Mouse (Mus musculus): ENCODE data around the gene Tdrd1. TPM values are rescaled to one million over a fixed set of nuclear protein-coding genes. Genes with fewer than 3 reads are reported as not detected.
A peak's percentile ranks its signal among the peaks of the same experiment; 100 is the strongest.

Tdrd1 gene
- polyA plus RNA-seq, 1 experiment, result 0.02 TPM

DNA sequence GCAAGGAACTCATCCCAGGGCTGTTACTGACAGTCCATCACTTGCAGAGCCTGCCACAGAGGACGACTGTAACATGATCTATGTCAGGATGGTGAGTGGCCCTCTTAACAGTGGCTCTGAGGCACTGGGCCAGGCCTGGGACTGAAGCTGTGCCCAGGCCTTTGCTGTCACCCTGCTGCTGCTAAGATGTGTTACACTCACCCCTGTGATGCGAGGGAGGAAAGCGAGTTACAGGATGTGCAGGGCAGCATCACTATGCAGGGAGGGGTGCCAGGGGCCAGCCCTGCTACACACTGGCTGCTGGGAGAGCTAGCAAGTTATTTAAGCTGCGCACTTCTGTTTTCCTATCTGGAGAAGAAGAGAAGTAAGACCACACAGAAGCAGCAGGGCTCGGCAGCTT, 30.4 kb downstream of the Tdrd1 start:
- no peaks in the 10 kb centered on the region for H3K27me3 ChIP-seq (replicated peaks; ENCODE audit: control insufficient read depth, insufficient read depth, low read length)
- no peaks in the 10 kb centered on the region for H3K4me1 ChIP-seq (ENCODE audit: control insufficient read depth, insufficient read depth, low read length)
- H3K36me3 ChIP-seq (ENCODE audit: control insufficient read depth, insufficient read depth, low read length), result no peaks in the 10 kb centered on the region
- no peak for DNase-seq
- H3K4me3 ChIP-seq (ENCODE audit: insufficient read depth, low read depth, low read length), result no peak overlapping the region
- no peak overlapping the region for H3K27ac ChIP-seq (ENCODE audit: insufficient read depth, low read depth, low read length)
- WGBS, result 60% methylated on average over 5 of the region's 5 CpGs
- TF ChIP-seq POLR2A (IDR thresholded peaks at IDR 0.05; ENCODE audit: low read depth, low read length) (no peak), CTCF (conservative IDR thresholded peaks at IDR 0.05; ENCODE audit: insufficient read depth, insufficient read length, low read depth, low read length) (no peak)

DNA sequence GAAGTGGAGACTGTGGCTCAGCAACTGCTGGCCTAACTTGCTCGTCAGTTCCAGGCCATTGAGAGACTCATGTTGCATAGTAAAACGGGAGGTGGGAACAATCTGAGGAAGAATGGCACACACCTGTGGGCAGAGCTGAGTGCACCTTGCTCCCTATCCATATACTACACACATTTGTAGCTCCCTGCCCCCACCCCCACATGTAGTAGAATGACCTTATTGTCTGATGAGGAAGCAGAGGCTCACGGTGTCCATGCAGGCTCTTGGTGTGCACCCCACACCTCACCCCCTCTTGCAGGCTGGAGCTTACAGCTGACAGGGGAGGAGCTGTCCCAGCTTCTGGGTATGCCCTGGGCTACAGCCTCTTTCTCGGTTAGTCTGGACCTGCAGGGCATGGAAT, 41.7 kb downstream of the Tdrd1 start:
- 74% methylated on average over 4 of the region's 4 CpGs for WGBS
- Histone ChIP-seq H3K27me3 (replicated peaks; ENCODE audit: control insufficient read depth, insufficient read depth, low read length) (no peaks in the 10 kb centered on the region), H3K4me1 (ENCODE audit: control insufficient read depth, insufficient read depth, low read length) (no peaks in the 10 kb centered on the region), H3K4me3 (ENCODE audit: insufficient read depth, low read depth, low read length) (no peak overlapping the region), H3K36me3 (ENCODE audit: control insufficient read depth, insufficient read depth, low read length) (no peaks in the 10 kb centered on the region), H3K27ac (ENCODE audit: insufficient read depth, low read depth, low read length) (no peak overlapping the region)
- no peak for DNase-seq
- no peak for TF ChIP-seq CTCF (conservative IDR thresholded peaks at IDR 0.05; ENCODE audit: insufficient read depth, insufficient read length, low read depth, low read length)
- TF ChIP-seq POLR2A (IDR thresholded peaks at IDR 0.05; ENCODE audit: low read depth, low read length), result no peak

DNA sequence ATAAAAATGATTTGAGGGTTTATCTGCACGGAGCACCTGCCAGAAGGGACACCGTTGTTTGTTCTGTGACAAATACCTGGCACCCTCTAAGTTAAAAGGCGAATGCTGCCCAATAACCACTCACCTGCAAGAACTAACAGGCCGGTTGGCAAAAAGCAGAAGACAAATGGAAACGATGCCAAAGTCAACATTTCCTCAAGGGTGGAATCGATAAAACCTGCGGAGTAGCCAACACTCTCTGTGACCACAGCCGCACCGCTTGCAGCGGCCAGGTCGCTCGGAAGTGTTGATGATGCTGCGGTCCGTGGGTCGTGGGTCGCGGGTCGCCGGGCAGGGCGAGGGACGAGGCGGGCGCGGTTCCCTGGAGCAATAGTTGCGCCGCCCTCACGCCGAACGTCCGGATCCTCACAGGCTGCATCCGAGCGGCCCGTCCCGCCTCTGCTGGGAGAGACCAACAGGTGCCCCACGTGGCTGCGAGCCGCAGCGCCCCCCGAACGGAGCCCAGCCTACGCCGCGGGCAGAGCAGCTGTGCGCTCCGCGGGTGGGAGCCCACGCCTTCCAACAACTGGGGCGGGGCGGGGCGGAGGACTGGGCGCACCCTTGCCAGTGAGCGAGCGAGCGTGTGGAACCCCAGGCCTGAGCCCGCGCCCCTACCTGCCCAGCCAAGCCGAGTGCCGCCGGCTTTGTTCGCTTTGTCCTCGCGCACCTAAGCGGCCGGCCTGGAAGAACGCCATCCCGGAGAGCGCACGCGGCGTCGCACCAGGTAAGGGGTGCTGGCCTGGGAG, 48.0 kb downstream of the Tdrd1 start, which contains the start of gene Vwa2:
Gene Vwa2, plus strand, starts transcription at position 434 of the 785 bp plus-strand sequence.
- TF ChIP-seq POLR2A (IDR thresholded peaks at IDR 0.05; ENCODE audit: low read depth, low read length) (no peak), CTCF (conservative IDR thresholded peaks at IDR 0.05; ENCODE audit: insufficient read depth, insufficient read length, low read depth, low read length) (no peak)
- no peak within 1 kb of the TSS for H3K27ac ChIP-seq (ENCODE audit: insufficient read depth, low read depth, low read length)
- 2% methylated on average over 71 of the region's 71 CpGs for WGBS
- H3K27me3 ChIP-seq (replicated peaks; ENCODE audit: control insufficient read depth, insufficient read depth, low read length), result no peaks in the 10 kb centered on the region; the same call in 1 of the 2 replicates
- H3K36me3 ChIP-seq (ENCODE audit: control insufficient read depth, insufficient read depth, low read length), result no peaks in the 10 kb centered on the region
- DNase-seq, result peak; percentile 24
- H3K4me1 ChIP-seq (ENCODE audit: control insufficient read depth, insufficient read depth, low read length), result no peaks in the 10 kb centered on the region
- peak within 1 kb of the TSS; percentile 32 for H3K4me3 ChIP-seq (ENCODE audit: insufficient read depth, low read depth, low read length)

DNA sequence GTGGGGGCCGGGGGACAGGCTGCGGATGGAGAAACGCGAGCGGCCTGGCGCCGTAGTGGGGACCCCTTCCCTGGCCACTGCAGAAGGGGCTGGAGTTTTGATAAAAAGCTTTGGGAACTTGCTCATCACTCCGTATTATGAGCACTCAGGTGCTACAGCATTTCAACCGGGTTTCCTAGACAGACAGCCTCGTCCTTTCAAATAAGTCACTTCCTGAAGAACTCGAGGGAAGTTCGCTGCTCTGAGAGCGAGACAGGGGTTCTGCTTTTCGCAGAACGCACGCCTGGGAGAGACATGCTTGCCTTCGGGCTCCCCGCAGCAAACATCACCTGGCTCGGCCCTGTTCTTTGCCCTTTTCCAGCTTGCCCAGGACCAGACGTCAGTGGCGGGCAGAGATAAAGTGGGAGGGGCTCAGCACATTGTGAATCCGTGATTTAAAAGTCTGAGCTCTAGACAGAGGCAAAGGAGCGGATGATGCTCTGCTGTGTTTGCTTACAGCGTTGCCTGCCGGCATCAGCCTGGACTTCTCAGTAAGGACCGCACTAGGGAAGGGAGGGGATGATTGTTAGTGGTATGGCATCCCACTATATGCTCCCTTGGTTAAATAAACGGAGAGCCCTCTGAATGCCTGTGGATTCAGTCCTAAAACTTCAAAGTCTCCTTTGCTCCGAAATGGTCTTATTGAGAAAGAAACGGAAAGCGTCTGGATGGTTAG, 48.7 kb downstream of the Tdrd1 start:
- Histone ChIP-seq H3K27me3 (replicated peaks; ENCODE audit: control insufficient read depth, insufficient read depth, low read length) (no peaks in the 10 kb centered on the region; the same call in 1 of the 2 replicates), H3K27ac (ENCODE audit: insufficient read depth, low read depth, low read length) (no peak overlapping the region), H3K36me3 (ENCODE audit: control insufficient read depth, insufficient read depth, low read length) (no peaks in the 10 kb centered on the region), H3K4me3 (ENCODE audit: insufficient read depth, low read depth, low read length) (peak overlapping the region; percentile 32), H3K4me1 (ENCODE audit: control insufficient read depth, insufficient read depth, low read length) (no peaks in the 10 kb centered on the region)
- 14% methylated on average over 30 of the region's 30 CpGs for WGBS
- TF ChIP-seq CTCF (conservative IDR thresholded peaks at IDR 0.05; ENCODE audit: insufficient read depth, insufficient read length, low read depth, low read length), result no peak
- TF ChIP-seq POLR2A (IDR thresholded peaks at IDR 0.05; ENCODE audit: low read depth, low read length), result no peak
- DNase-seq, result no peak

DNA sequence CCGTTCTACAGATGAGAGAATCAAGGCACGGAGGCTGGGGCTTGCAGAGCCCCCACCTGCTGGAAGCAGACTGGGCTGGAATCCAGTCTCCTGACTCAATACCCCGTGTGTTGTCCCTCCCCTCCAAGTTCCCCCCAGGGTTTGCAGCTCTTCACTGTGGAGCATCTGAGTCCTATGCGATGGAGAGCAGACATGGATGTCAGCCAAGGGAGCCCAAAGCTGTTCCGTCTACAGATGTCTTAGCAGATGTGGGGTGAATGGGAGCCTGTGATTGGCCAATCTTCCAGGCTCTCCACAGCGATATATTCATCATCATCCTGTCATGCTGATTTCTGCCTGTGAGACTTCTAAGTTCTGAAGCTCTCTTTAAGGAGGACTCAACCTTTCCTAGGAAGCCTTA, 51.4 kb downstream of the Tdrd1 start:
- no peaks in the 10 kb centered on the region; the same call in 1 of the 2 replicates for H3K27me3 ChIP-seq (replicated peaks; ENCODE audit: control insufficient read depth, insufficient read depth, low read length)
- H3K27ac ChIP-seq (ENCODE audit: insufficient read depth, low read depth, low read length), result no peak overlapping the region
- no peaks in the 10 kb centered on the region for H3K36me3 ChIP-seq (ENCODE audit: control insufficient read depth, insufficient read depth, low read length)
- no peak overlapping the region for H3K4me3 ChIP-seq (ENCODE audit: insufficient read depth, low read depth, low read length)
- TF ChIP-seq CTCF (conservative IDR thresholded peaks at IDR 0.05; ENCODE audit: insufficient read depth, insufficient read length, low read depth, low read length) (no peak), POLR2A (IDR thresholded peaks at IDR 0.05; ENCODE audit: low read depth, low read length) (no peak)
- no peaks in the 10 kb centered on the region for H3K4me1 ChIP-seq (ENCODE audit: control insufficient read depth, insufficient read depth, low read length)
- DNase-seq, result no peak
- whole genome bisulfite sequencing, result 59% methylated on average over 6 of the region's 6 CpGs

DNA sequence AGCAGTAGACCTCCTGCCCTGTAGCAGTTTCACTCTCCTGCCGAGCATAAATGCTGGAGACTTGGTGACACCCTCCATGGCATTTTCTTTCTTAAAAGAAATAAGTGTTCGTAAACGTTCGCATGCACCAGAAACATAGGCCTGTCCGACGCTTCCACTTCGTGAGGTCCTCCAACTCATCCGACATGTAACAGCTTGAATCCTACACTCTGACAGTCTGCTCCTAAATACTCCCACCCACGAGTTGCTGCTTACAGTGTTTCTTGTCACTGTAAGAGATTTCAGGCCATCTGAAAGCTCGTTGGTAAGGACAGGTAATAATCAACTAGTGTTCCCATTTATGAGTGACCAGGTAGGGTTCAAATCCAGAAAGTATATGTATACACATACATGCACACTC, 61.9 kb downstream of the Tdrd1 start:
- Histone ChIP-seq H3K27ac (ENCODE audit: insufficient read depth, low read depth, low read length) (no peak overlapping the region), H3K36me3 (ENCODE audit: control insufficient read depth, insufficient read depth, low read length) (no peaks in the 10 kb centered on the region), H3K27me3 (replicated peaks; ENCODE audit: control insufficient read depth, insufficient read depth, low read length) (no peaks in the 10 kb centered on the region), H3K4me3 (ENCODE audit: insufficient read depth, low read depth, low read length) (no peak overlapping the region), H3K4me1 (ENCODE audit: control insufficient read depth, insufficient read depth, low read length) (peaks cover 7% of the 10 kb centered on the region)
- 65% methylated on average over 10 of the region's 10 CpGs for WGBS
- DNase-seq, result no peak
- TF ChIP-seq CTCF (conservative IDR thresholded peaks at IDR 0.05; ENCODE audit: insufficient read depth, insufficient read length, low read depth, low read length) (no peak), POLR2A (IDR thresholded peaks at IDR 0.05; ENCODE audit: low read depth, low read length) (no peak)

DNA sequence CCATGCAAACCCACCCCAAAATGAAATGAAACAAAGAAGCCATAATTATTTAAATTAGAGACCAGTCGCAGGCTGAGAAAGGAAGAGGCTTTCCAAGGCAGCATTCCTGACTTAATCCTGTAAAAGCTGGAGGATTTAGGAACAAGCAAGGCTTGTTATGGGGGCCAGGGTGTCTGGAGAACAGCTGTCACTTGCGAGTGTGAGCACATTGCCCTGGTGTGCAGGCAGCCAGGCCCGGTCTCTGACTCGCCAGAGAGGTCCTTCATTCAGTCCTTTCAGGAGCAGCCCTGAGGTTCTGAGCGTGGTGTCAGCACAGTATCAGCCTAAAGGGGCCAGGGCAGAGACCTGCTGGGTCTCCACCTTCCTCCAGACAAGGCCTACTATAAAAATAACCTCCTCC, 62.6 kb downstream of the Tdrd1 start:
- peaks cover 7% of the 10 kb centered on the region for H3K4me1 ChIP-seq (ENCODE audit: control insufficient read depth, insufficient read depth, low read length)
- no peak for DNase-seq
- H3K36me3 ChIP-seq (ENCODE audit: control insufficient read depth, insufficient read depth, low read length), result no peaks in the 10 kb centered on the region
- no peak overlapping the region for H3K27ac ChIP-seq (ENCODE audit: insufficient read depth, low read depth, low read length)
- whole genome bisulfite sequencing, result 76% methylated on average over 5 of the region's 5 CpGs
- H3K4me3 ChIP-seq (ENCODE audit: insufficient read depth, low read depth, low read length), result no peak overlapping the region
- H3K27me3 ChIP-seq (replicated peaks; ENCODE audit: control insufficient read depth, insufficient read depth, low read length), result no peaks in the 10 kb centered on the region
- TF ChIP-seq POLR2A (IDR thresholded peaks at IDR 0.05; ENCODE audit: low read depth, low read length) (no peak), CTCF (conservative IDR thresholded peaks at IDR 0.05; ENCODE audit: insufficient read depth, insufficient read length, low read depth, low read length) (no peak)
